Mouse (Mus musculus) liver, embryonic 14.5 days (tissue): ENCODE data around the gene Acd. TPM values are rescaled to one million over a fixed set of nuclear protein-coding genes. Genes with fewer than 3 reads are reported as not detected.

Experiments used
- ATAC-seq: fragments of 200-750 bp; cut with Nextera tagmentation; 2 replicates; pipeline ENCODE4 v1.8.0; 2017; ENCODE audit warnings: moderate number of reproducible peaks, mild to moderate bottlenecking, moderate library complexity; ENCODE audit not compliant: insufficient read depth
- DNase-seq, 3 experiments: peaks; one replicate each; pipeline ENCODE4 v3.0.0-alpha.2; 2012 to 2013; ENCODE audit warnings: low read depth in 3 of 3, low spot score in 3 of 3
- H3K27ac ChIP-seq: fragments of 300-500 bp; sonication (generic); 2 replicates; pipeline ENCODE4 v1.5.1; 2014; ENCODE audit warnings: moderate library complexity, mild to moderate bottlenecking, control low read depth, inconsistent platforms
- H3K27me3 ChIP-seq: fragments of 300-500 bp; sonication (generic); 2 replicates; pipeline ENCODE4 v1.6.1; 2014; ENCODE audit warnings: mild to moderate bottlenecking, low read length, moderate library complexity; ENCODE audit not compliant: control insufficient read depth, insufficient read depth
- H3K36me3 ChIP-seq: fragments of 300-500 bp; sonication (generic); replicated peaks from 2 replicates; pipeline ENCODE4 v1.6.1; 2014; ENCODE audit warnings: low read depth; ENCODE audit not compliant: control insufficient read depth, insufficient read depth
- H3K4me1 ChIP-seq, 2 experiments: fragments of 200-500 bp in 1 of 2; fragments of 300-500 bp in 1 of 2; sonication (generic) in 1 of 2; replicated peaks; 2 replicates each; pipeline ENCODE4 v1.6.1; 2012 to 2014; ENCODE audit warnings: antibody characterized with exemption in 1 of 2, inconsistent platforms in 1 of 2, low read length in 1 of 2; ENCODE audit not compliant: control insufficient read depth in 2 of 2, insufficient read depth in 2 of 2
- H3K4me2 ChIP-seq: fragments of 300-500 bp; sonication (generic); 2 replicates; pipeline ENCODE4 v1.6.1; 2014; ENCODE audit warnings: low read depth, mild to moderate bottlenecking, control low read depth, moderate library complexity
- H3K4me3 ChIP-seq, 2 experiments: fragments of 200-500 bp in 1 of 2; fragments of 300-500 bp in 1 of 2; sonication (generic) in 1 of 2; 2 replicates each; pipeline ENCODE4 v1.5.1; 2012 to 2014; ENCODE audit warnings: low read depth in 2 of 2, low read length in 2 of 2, mild to moderate bottlenecking in 2 of 2, control low read depth in 1 of 2, inconsistent platforms in 1 of 2, moderate library complexity in 1 of 2; ENCODE audit not compliant: insufficient read depth in 1 of 2
- H3K9ac ChIP-seq: fragments of 300-500 bp; sonication (generic); replicated peaks from 2 replicates; pipeline ENCODE4 v1.6.1; 2014; ENCODE audit warnings: mild to moderate bottlenecking, control low read depth, moderate library complexity
- H3K9me3 ChIP-seq: fragments of 300-500 bp; sonication (generic); 2 replicates; pipeline ENCODE4 v1.6.1; 2016; ENCODE audit warnings: low read length, mixed read lengths; ENCODE audit not compliant: control insufficient read depth
- CTCF ChIP-seq: IDR thresholded peaks from 2 replicates; pipeline ENCODE4 v1.5.1; 2016; ENCODE audit warnings: antibody characterized with exemption, low read depth, control low read depth
- EP300 ChIP-seq: IDR thresholded peaks from 2 replicates; pipeline ENCODE4 v1.6.1; 2016; ENCODE audit warnings: antibody characterized with exemption, low read depth
- WGBS: fragments of 180-500 bp; shearing (Covaris S2); extraction: QIAGEN DNeasy Blood & Tissue Kit; methylation state at CpG from one replicate; pipeline ENCODE4 v1.1.7; 2014; ENCODE audit not compliant: insufficient replicate concordance; 5-methylcytosine and 5-hydroxymethylcytosine counted together
- polyA plus RNA-seq, 2 experiments: library from polyadenylated mRNA; depleted of rRNA in 1 of 2; stranded (reverse) in 1 of 2; unstranded in 1 of 2; fragments of >200 nt; fragmentation: Nextera tagmentation in 1 of 2; extraction: Ambion mirVana in 1 of 2; gene quantifications; 2 replicates each; pipeline versions ENCODE4 v1.2.1 to v1.2.3; 2012 to 2014

Gene Acd
- polyA plus RNA-seq, 2 experiments, result 8.8 to 20.3 TPM

DNA sequence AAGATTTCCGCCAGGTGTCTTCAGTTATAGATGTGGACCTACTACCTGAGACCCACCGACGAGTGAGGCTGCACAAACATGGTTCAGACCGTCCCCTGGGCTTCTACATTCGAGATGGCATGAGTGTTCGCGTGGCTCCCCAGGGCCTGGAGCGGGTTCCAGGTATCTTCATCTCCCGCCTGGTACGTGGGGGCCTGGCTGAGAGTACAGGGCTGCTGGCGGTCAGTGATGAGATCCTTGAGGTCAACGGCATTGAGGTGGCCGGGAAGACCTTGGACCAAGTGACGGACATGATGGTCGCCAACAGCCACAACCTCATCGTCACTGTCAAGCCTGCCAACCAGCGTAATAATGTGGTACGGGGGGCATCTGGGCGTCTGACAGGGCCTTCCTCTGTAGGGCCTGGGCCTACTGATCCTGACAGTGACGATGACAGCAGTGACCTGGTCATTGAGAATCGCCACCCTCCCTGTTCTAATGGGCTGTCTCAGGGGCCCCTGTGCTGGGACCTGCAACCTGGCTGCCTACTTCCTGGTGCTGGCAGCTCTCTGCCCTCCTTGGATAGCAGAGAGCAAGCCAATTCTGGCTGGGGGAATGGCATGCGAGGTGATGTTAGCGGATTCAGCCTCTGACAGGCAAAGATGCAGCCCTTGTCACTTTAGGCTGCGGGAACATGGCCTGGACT lies 2.0 kb upstream of the Acd start:
- 85% methylated on average over 24 of the region's 24 CpGs for WGBS
- Histone ChIP-seq H3K4me1 (peaks cover 2 to 21% of the 10 kb centered on the region in 2 experiments; a peak in 3 of 4 replicates), H3K9me3 (no peaks in the 10 kb centered on the region), H3K4me3 (no peak overlapping the region), H3K4me2 (no peak overlapping the region), H3K27me3 (no peaks in the 10 kb centered on the region), H3K27ac (no peak overlapping the region), H3K9ac (no peak overlapping the region), H3K36me3 (no peaks in the 10 kb centered on the region; the same call in 1 of the 2 replicates)
- TF ChIP-seq CTCF (no peak), EP300 (no peak)
- ATAC-seq (no peak), DNase-seq (no peak)

DNA sequence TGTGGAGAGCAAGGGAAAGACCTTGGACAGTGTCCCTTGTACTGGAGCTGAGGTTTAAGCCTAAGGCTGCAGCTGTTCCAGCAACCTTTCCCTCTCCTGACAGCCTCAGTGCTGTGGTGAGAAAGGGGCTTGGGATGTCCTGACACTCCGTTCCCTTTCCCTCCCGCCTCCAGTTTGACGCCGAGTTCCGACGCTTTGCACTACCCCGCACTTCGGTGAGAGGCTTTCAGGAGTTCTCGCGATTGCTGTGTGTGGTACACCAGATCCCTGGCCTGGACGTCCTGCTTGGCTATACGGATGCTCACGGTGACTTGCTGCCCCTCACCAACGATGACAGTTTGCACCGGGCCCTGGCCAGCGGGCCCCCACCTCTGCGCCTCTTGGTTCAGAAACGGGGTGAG lies 1.1 kb upstream of the Acd start:
- DNase-seq, result no peak
- TF ChIP-seq CTCF (no peak), EP300 (no peak)
- no peaks in the 10 kb centered on the region for H3K9me3 ChIP-seq
- H3K36me3 ChIP-seq, result no peaks in the 10 kb centered on the region; the same call in 1 of the 2 replicates
- H3K4me3 ChIP-seq, result peak overlapping the region; percentile 61 to 77
- H3K27ac ChIP-seq, result peak overlapping the region; percentile 49
- no peaks in the 10 kb centered on the region for H3K27me3 ChIP-seq
- 0 out of 2 replicates have a peak, but pooled peaks have one; percentile 1 for ATAC-seq
- H3K9ac ChIP-seq, result peak overlapping the region; percentile 57
- H3K4me1 ChIP-seq, result peaks cover 2 to 17% of the 10 kb centered on the region in 2 experiments; a peak in 3 of 4 replicates
- peak overlapping the region; percentile 97 for H3K4me2 ChIP-seq
- 65% methylated on average over 18 of the region's 18 CpGs for WGBS

DNA sequence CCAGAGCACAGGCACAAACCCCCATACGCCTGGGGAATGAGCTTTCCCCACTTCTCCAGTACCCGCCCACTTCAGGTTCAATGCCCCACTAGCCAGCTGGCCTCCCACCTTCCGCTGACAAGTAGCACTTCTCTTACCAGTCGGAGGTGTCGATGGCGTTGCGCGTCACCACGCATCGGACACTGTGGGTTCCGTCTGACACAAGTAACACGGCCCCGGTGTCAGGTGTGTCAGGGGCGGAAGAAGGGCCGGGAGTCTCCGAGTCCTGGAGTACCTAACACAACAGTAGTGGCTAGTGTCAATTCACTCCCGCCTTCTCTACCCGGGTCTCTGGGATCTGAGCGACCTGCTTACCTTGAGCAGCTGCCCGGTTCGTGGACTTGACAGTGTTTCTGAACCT lies 336 bp downstream of the Acd start:
- Histone ChIP-seq H3K27ac (peak overlapping the region; percentile 85), H3K9ac (peak overlapping the region; percentile 68), H3K4me1 (peaks cover 2 to 11% of the 10 kb centered on the region in 2 experiments; a peak in 3 of 4 replicates), H3K4me2 (peak overlapping the region; percentile 97), H3K4me3 (peak overlapping the region; percentile 77 to 95), H3K36me3 (no peaks in the 10 kb centered on the region; the same call in 1 of the 2 replicates), H3K27me3 (no peaks in the 10 kb centered on the region), H3K9me3 (no peaks in the 10 kb centered on the region)
- TF ChIP-seq CTCF (0 out of 2 replicates have a peak, but pooled peaks have one; percentile 6), EP300 (no peak)
- DNase-seq, result peak; percentile 41 to 59 (median 45)
- ATAC-seq, result peak; percentile 40
- WGBS, result under 1% methylated on average over 21 of the region's 21 CpGs

DNA sequence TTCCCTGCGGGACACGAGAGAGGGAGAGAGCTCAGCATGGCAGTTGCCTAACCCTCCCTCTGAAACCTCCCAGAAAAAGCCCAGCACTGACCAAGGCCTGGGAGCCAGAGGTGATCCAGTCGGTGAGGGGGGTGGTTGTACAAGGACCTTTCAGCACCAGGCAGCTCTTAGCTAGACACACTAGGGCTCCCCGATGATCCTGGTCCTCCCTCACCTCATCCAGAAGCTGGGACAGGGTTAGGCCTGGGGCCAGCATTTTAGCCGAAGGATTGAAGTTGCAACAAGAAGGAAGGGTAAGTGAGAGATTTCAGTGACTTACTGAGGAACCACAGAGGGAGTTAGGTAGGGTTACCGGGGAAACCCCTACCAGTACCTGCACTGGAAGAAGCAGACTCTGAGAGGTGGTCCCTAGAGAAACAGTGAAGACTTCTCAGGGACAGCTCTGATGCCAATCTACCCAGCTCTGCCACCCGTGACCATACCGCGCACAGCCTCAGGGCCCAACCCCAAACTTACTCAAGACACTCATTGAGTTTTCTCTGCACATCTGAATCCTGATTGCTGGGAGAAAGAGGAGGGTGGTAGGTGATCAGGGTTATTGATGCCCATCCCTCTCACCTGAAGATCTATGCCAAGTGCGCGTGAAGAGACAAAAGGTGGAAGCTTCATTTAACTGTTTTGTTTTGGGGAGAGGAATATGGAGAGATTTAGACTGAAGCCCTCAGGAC lies 1.2 kb downstream of the Acd start:
- ATAC-seq (no peak), DNase-seq (no peak)
- Histone ChIP-seq H3K27me3 (no peaks in the 10 kb centered on the region), H3K27ac (no peak overlapping the region), H3K9ac (peak overlapping the region; percentile 68), H3K36me3 (no peaks in the 10 kb centered on the region; the same call in 1 of the 2 replicates), H3K4me1 (peaks cover 2 to 11% of the 10 kb centered on the region in 2 experiments; a peak in 3 of 4 replicates), H3K4me3 (peak overlapping the region; percentile 77 to 95), H3K9me3 (no peaks in the 10 kb centered on the region), H3K4me2 (peak overlapping the region; percentile 97)
- WGBS, result 83% methylated on average over 11 of the region's 11 CpGs
- TF ChIP-seq EP300 (no peak), CTCF (no peak)

DNA sequence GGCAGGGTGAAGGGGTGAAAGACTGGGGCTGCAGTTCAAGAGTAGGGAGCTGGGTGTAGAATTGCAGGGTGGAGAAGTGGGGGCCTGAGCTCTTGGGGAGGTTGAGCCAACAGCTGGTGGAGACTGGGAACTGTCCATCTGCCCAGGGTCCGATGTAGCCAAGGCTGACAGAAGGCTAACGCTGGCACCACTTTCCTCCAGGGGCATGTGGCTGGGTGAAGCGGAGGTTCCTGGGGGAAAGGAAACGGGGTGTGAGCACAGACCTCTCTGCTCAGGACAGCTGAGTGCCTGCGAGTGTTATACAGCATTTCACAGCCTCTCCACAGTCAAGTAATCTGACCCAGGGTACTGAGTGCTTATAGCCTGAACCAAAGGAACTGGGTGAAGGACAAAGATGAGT lies 2.2 kb downstream of the Acd start:
- TF ChIP-seq CTCF (no peak), EP300 (no peak)
- H3K9ac ChIP-seq, result no peak overlapping the region
- peaks cover 2 to 14% of the 10 kb centered on the region in 2 experiments for H3K4me1 ChIP-seq
- no peaks in the 10 kb centered on the region for H3K27me3 ChIP-seq
- H3K27ac ChIP-seq, result no peak overlapping the region
- H3K9me3 ChIP-seq, result no peaks in the 10 kb centered on the region
- WGBS, result 79% methylated on average over 5 of the region's 5 CpGs
- no peaks in the 10 kb centered on the region; the same call in 1 of the 2 replicates for H3K36me3 ChIP-seq
- H3K4me3 ChIP-seq, result no peak overlapping the region
- no peak for ATAC-seq
- no peak overlapping the region for H3K4me2 ChIP-seq
- DNase-seq, result no peak
